Mouse (Mus musculus) embryonic fibroblast, embryonic 13.5 days (primary cell): ENCODE measurements around the gene Rfesd. TPM values are rescaled to one million over a fixed set of nuclear protein-coding genes. Genes with fewer than 3 reads are reported as not detected.

Experiments
- H3K27ac ChIP-seq: 2 replicates; pipeline ENCODE4 v1.5.1; 2012; ENCODE audit warnings: low read length, control low read depth, inconsistent platforms; ENCODE audit not compliant: insufficient read depth
- H3K4me1 ChIP-seq: 2 replicates; pipeline ENCODE4 v1.6.1; 2011; ENCODE audit warnings: low read length; ENCODE audit not compliant: control insufficient read depth, insufficient read depth
- H3K4me3 ChIP-seq: 2 replicates; pipeline ENCODE4 v1.5.1; 2011; ENCODE audit warnings: mild to moderate bottlenecking, control low read depth, low read length; ENCODE audit not compliant: insufficient read depth
- CTCF ChIP-seq: IDR thresholded peaks from 2 replicates; pipeline ENCODE4 v1.5.1; 2011; ENCODE audit warnings: mild to moderate bottlenecking, control low read depth, low read length, moderate library complexity, borderline replicate concordance; ENCODE audit not compliant: insufficient read depth
- POLR2A ChIP-seq: IDR thresholded peaks from 2 replicates; pipeline ENCODE4 v1.6.1; 2011; ENCODE audit warnings: low read depth, mild to moderate bottlenecking, control low read depth, low read length, moderate library complexity
- polyA plus RNA-seq: library from polyadenylated mRNA; stranded (reverse); fragments of >200 nt; gene quantifications from 2 replicates; pipeline ENCODE4 v1.2.4, GENCODE M21; 2011; ENCODE audit warnings: low read depth; ENCODE audit not compliant: missing spikeins, insufficient read length

Gene Rfesd
- polyA plus RNA-seq, 1 experiment, result 18.2 TPM

- Histone ChIP-seq H3K4me3 (no peak overlapping the region), H3K4me1 (no peaks in the 10 kb centered on the region; the same call in 1 of the 2 replicates), H3K27ac (no peak overlapping the region)
- no peak for TF ChIP-seq CTCF
- no peak for TF ChIP-seq POLR2A
These were observed 26.1 kb downstream of the Rfesd start for GRCm38 (mm10) chr13:75992169-75993028.

- no peaks in the 10 kb centered on the region; the same call in 1 of the 2 replicates for H3K4me1 ChIP-seq
- no peak overlapping the region for H3K4me3 ChIP-seq
- no peak for TF ChIP-seq POLR2A
- TF ChIP-seq CTCF, result no peak
These were observed 30.4 kb downstream of the Rfesd start for GRCm38 (mm10) chr13:75988096-75988495.

GRCm38 (mm10) chr13:75981901-75982300, 36.6 kb downstream of the Rfesd start:
- Histone ChIP-seq H3K4me3 (no peak overlapping the region), H3K27ac (no peak overlapping the region), H3K4me1 (no peaks in the 10 kb centered on the region)
- TF ChIP-seq CTCF, result no peak
- no peak for TF ChIP-seq POLR2A

More at GRCm38 (mm10) chr13:75988096-75988495, 30.4 kb downstream of the Rfesd start:
- no peak overlapping the region for H3K27ac ChIP-seq

- Histone ChIP-seq H3K4me3 (no peak overlapping the region), H3K4me1 (no peaks in the 10 kb centered on the region), H3K27ac (no peak overlapping the region)
- TF ChIP-seq POLR2A (no peak), CTCF (no peak)
These were observed 41.9 kb downstream of the Rfesd start for GRCm38 (mm10) chr13:75976649-75977048.

GRCm38 (mm10) chr13:75976218-75976617, 42.3 kb downstream of the Rfesd start:
- no peak overlapping the region for H3K4me3 ChIP-seq
- H3K27ac ChIP-seq, result no peak overlapping the region
- TF ChIP-seq CTCF (no peak), POLR2A (no peak)
- H3K4me1 ChIP-seq, result no peaks in the 10 kb centered on the region

- Histone ChIP-seq H3K4me1 (no peaks in the 10 kb centered on the region), H3K4me3 (no peak overlapping the region), H3K27ac (no peak overlapping the region)
- TF ChIP-seq CTCF (no peak), POLR2A (no peak)
These were observed 42.9 kb downstream of the Rfesd start for GRCm38 (mm10) chr13:75975629-75976028.

- Histone ChIP-seq H3K4me3 (no peak overlapping the region), H3K4me1 (no peaks in the 10 kb centered on the region), H3K27ac (no peak overlapping the region)
- TF ChIP-seq POLR2A (no peak), CTCF (no peak)
These were observed 44.0 kb downstream of the Rfesd start for GRCm38 (mm10) chr13:75974481-75974880.

- Histone ChIP-seq H3K4me1 (no peaks in the 10 kb centered on the region), H3K27ac (no peak within 1 kb of the TSS), H3K4me3 (no peak within 1 kb of the TSS)
- TF ChIP-seq CTCF (no peak), POLR2A (no peak)
These were observed 51.7 kb downstream of the Rfesd start, which contains the start of gene Spata9 for GRCm38 (mm10) chr13:75966850-75967249. Gene Spata9, plus strand, starts transcription at chr13:75967150.

GRCm38 (mm10) chr13:75955357-75955992, 63.0 kb downstream of the Rfesd start:
- TF ChIP-seq CTCF (no peak), POLR2A (no peak)
- H3K27ac ChIP-seq, result no peak overlapping the region
- no peak overlapping the region for H3K4me3 ChIP-seq

More at GRCm38 (mm10) chr13:75955357-75955992, 63.0 kb downstream of the Rfesd start:
- H3K4me1 ChIP-seq, result peaks cover 2% of the 10 kb centered on the region

Other genes with a start within 250 kb of the Rfesd start
- 31.1 and 35.7 TPM in 2 replicates for gene Glrx, start 178.9 kb downstream of the Rfesd start, polyA plus RNA-seq
- gene Rhobtb3, start 74.8 kb downstream of the Rfesd start, polyA plus RNA-seq, result 91.2 and 101 TPM in 2 replicates
- 0.49 TPM in 1 of 2 replicates, not detected in the other for gene Spata9, start 51.6 kb downstream of the Rfesd start, polyA plus RNA-seq
- not detected in 2 replicates for gene Gpr150, start 38.3 kb upstream of the Rfesd start, polyA plus RNA-seq
- gene Arsk, start 79.9 kb upstream of the Rfesd start, polyA plus RNA-seq, result 21.8 and 24.8 TPM in 2 replicates
- gene Ttc37, start 80.0 kb upstream of the Rfesd start, polyA plus RNA-seq, result 37.2 and 37.3 TPM in 2 replicates